Mouse (Mus musculus) embryo, embryonic 11 days (tissue): ENCODE results near the gene Numbl.
"Not testable (repeated sequence)": the region's sequence is repeated elsewhere in the genome, so short reads cannot be mapped to it uniquely, and the experiment has no call there.

ENCODE experiments used
- DNase-seq: peaks from one replicate; pipeline ENCODE4 v3.0.0-alpha.2; 2015

Numbl gene

GRCm38 (mm10) chr7:27258205-27258899 lies at the start of gene Numbl:
TSS of gene Numbl (plus strand) at chr7:27258433.
- peak; percentile 97 for DNase-seq

DNA sequence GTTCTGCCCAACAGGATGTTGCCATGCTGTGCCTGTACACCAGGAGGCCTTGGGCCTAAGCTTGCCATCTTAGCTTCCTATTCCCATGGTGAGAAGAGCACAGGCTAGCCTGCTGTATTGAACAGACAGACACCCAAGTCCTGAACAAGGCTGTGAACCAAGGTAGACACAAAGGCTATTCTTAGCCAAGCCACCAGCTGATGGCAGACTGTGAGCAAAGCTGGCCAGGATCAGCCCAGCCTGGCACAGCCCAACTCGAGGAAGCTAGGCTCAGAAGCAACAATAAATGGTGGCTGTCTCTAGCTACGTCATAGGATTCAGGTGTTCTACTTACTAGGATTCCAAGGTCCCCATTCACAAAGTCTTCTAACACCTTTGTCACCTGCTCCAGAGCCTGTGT lies 45.6 kb upstream of the Numbl start:
- no peak for DNase-seq

DNA sequence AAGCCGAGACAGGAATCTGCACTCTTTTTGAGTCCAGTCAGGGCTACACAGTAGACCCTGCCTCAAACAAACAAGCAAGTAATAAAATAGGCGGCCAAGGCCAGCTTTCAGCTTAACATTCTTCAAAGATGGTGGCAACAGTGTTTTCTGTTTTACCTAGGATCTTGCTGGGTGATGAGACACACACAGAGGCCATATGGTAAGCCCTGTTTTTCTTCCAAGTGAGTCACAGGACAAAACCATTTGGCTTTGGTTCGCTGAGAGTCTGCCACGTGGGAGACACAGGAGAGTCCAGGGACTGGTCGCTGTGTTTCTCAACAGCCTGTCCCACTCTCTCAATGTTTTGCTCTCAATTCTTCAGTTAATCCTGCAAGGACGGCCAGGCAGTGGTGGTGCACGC lies 39.6 kb upstream of the Numbl start:
- no peak for DNase-seq

- DNase-seq, result no peak
These were observed 38.3 kb upstream of the Numbl start for GRCm38 (mm10) chr7:27219937-27220336.

DNA sequence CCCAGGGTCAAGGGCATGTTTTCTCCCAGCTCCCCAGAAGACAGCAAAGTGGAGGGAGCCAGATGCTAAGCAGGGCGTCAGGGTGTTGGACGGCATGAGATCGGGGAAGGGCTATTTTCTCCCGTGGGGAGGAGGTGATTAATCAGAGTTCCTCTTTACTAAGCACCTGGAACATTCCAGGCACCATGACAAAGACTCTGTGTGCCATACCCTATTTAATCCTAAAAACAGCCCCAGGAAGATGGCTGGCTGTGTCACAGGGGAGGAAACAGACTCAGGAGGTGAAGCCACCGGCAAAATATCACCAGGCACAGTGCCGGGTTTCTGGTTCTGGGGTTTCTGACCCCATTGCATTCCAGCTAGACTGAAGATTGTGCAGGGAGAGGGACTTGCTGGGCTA lies 36.3 kb upstream of the Numbl start:
- no peak for DNase-seq

DNA sequence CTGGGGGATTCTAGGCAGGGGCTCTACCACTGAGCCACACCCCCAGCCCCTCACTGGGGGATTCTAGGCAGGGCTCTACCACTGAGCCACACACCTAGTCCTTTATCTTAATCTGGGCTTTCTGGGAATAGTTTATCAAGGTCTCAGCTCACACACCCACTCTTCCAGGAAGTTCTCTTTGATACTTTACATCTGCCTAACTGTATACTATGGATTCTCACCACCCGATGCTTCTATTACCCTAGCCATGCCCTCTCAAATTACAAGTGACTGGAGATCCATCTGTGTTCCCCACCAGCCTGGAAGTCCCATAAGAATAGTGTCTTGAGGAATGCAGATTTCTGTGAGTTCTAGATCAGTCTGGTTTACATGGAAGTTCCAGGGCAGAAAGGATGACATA lies 35.7 kb upstream of the Numbl start:
- no peak for DNase-seq

DNA sequence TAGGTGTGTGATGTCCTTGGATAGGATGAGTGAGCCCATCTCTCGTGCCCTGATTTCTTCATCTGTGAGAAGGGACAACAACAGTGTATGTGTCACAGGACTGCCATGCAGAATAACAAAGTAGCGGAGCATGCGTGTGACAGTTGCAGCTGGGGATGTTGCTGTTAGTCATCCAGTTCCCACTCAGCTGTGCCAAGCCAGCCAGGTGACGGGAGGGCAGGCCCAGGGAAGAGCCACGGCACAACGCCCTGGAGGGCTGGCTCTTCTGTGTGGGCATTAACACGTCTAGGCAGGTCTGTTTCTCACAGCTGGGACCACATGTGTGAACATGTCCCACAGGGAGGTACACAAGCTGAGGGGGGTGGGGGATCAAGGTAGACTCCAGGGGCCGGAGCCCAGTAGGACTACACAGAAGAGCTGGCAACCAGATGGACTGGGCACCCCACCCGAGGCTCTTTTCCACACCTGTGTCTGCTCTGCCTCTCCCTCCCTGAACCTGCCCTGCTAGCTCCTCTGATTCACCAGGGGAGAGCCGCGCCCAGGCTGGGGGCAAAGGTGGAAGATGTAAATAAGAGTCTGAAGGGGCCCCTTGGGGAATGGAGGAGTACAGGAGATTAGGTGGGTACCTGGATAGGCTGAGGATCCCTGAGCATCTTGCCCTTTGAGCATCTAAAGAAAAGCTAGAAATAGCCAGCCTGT lies 33.2 kb upstream of the Numbl start:
- no peak for DNase-seq

GRCm38 (mm10) chr7:27227276-27227675 lies 31.0 kb upstream of the Numbl start:
- DNase-seq, result no peak

DNA sequence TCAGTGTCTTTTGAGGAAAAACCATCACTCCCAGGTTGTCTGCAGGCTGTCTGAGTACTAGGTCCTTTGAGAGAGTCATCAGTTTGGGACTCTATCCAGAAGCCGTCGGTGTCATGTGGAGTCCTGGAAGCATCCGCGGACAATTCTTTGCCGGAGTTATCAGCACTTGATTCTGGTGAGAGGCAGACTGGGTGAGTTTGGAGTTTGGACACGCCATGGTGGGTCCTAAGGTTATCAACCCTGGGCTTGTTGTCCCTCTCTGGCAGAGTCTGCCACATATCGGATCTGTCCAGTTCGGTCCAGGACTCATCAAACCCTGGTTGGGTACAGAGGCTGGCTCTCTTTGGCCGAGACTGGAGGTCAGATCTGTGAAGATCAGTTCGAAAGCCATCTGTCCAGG lies 30.6 kb upstream of the Numbl start:
- DNase-seq, result no peak

- DNase-seq, result peak; percentile 98
These were observed 29.9 kb upstream of the Numbl start, which contains the start of gene Itpkc for GRCm38 (mm10) chr7:27228281-27228821. TSS of gene Itpkc (minus strand) at chr7:27228661.

- no peak for DNase-seq
These were observed 29.4 kb upstream of the Numbl start for GRCm38 (mm10) chr7:27228865-27229264.

DNA sequence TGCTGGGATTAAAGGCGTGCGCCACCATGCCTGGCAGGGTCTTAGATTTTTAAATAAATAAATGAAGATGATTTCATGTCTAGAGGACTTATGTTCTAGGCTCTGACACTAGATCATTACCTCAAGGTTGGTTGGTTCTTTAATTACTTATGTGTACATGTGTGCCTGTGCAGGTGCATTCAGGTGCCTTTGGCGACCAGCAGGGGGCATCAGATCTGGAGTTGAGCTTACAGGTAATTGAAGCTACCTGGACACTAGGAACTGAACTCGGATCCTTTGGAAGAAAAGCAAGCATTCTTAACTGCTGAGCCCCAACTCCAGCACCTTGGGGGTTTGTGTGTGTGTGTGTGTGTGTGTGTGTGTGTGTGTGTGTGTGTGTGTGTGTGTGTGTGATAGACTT lies 27.5 kb upstream of the Numbl start:
- no peak for DNase-seq

GRCm38 (mm10) chr7:27231693-27232331 lies 26.4 kb upstream of the Numbl start:
- DNase-seq, result no peak

- peak; percentile 98 for DNase-seq
These were observed 25.4 kb upstream of the Numbl start, which contains the start of gene Coq8b for GRCm38 (mm10) chr7:27232781-27233281. TSS of gene Coq8b (plus strand) at chr7:27233023.

DNA sequence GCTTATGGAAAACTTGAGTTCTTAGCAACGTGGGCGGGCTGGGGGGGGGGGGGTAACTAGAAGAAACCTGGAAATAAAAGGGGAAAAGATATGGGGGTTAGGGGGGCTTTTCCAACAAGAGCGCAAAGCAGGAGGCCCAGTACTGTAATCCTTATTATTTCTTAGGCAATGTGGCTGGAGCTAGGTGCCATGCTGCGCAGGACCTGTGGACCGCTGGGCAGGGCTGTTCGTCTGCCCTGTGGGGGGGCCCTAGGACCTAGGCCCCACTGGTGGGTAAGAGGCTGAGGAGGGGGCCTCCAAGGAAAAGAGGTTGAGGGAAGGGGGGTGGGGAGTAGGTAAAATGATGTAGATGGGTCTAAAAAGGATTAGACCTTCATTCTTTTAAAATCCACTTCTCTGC lies 24.9 kb upstream of the Numbl start:
- peak; percentile 25 for DNase-seq

- no peak for DNase-seq
These were observed 22.5 kb upstream of the Numbl start for GRCm38 (mm10) chr7:27235726-27236125.

GRCm38 (mm10) chr7:27237527-27237926 lies 20.7 kb upstream of the Numbl start:
- no peak for DNase-seq

GRCm38 (mm10) chr7:27238568-27238967 lies 19.7 kb upstream of the Numbl start:
- no peak for DNase-seq

- DNase-seq, result no peak
These were observed 15.0 kb upstream of the Numbl start for GRCm38 (mm10) chr7:27243211-27243610.

GRCm38 (mm10) chr7:27244088-27244487 lies 14.1 kb upstream of the Numbl start:
- DNase-seq, result not testable (repeated sequence)

- DNase-seq, result peak; percentile 37
These were observed 9.1 kb upstream of the Numbl start for GRCm38 (mm10) chr7:27249146-27249545.

DNA sequence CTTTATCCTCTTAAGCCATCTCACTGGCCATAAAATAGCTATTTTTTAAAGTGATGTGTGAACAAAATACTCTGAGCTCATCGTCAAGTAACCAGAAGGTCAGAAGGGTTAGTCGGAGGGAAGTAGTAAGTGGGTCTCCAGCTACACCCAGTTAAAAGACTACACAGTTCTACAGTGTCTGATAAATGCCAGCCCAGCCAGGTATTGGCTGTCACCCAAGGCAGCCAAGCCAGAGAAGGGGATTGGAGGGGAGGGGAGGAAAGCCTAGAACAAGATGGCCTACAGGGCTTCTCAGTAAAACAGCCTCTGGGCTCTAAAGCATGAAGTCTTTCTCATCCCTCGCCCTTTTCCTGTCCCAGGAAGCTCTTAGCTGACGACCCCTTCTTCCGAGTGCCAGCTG lies 8.3 kb upstream of the Numbl start:
- DNase-seq, result no peak

- DNase-seq, result no peak
These were observed 6.3 kb upstream of the Numbl start for GRCm38 (mm10) chr7:27251946-27252345.
